Comparison of ENCODE assay signal across 8 mouse cellular contexts in genomic region chr10:61928725-61929651, GRCm38 (mm10). TPM values are rescaled to one million over a fixed set of nuclear protein-coding genes. Genes with fewer than 3 reads are reported as not detected.
DNase-seq lines count a peak whose midpoint lies in the region; ATAC-seq lines count a peak whose summit lies in the region.

No protein-coding gene starts in this region.

- no peaks in the 10 kb centered on the region for H3K9me3 ChIP-seq in intestine, embryonic 14.5 days (ENCODE audit: control insufficient read depth, low read length)
- no peaks in the 10 kb centered on the region for H3K9me3 ChIP-seq in liver, embryonic 13.5 days (replicated peaks)

- peak overlapping the region; percentile 74 for H3K27ac ChIP-seq in intestine, embryonic 14.5 days (ENCODE audit: low read depth)
- no peak overlapping the region; the same call in 1 of the 2 replicates for H3K27ac ChIP-seq in liver, embryonic 13.5 days

- ATAC-seq in intestine, embryonic 14.5 days (replicated peaks; ENCODE audit: low FRiP score, low TSS enrichment, low read depth) = peak; percentile 59
- ATAC-seq in liver, embryonic 13.5 days (ENCODE audit: low read depth) = peak; percentile 72

- peak overlapping the region; percentile 31 for H3K4me2 ChIP-seq in intestine, embryonic 14.5 days (ENCODE audit: low read length)
- peak overlapping the region; percentile 38 for H3K4me2 ChIP-seq in liver, embryonic 13.5 days

- 10% methylated on average over 24 of the region's 24 CpGs for WGBS in intestine, embryonic 14.5 days
- WGBS in liver, embryonic 13.5 days (ENCODE audit: insufficient replicate concordance) = 2% methylated on average over 24 of the region's 24 CpGs

- no peaks in the 10 kb centered on the region for H3K36me3 ChIP-seq in intestine, embryonic 14.5 days (ENCODE audit: control insufficient read depth, insufficient read depth, low read length)
- H3K36me3 ChIP-seq in liver, embryonic 13.5 days = no peaks in the 10 kb centered on the region

- H3K4me3 ChIP-seq in intestine, embryonic 14.5 days (ENCODE audit: low read depth, low read length) = no peak overlapping the region
- H3K4me3 ChIP-seq in liver, embryonic 13.5 days (replicated peaks) = no peak overlapping the region

- H3K27me3 ChIP-seq in intestine, embryonic 14.5 days (replicated peaks; ENCODE audit: control insufficient read depth, insufficient read depth, low read length) = no peaks in the 10 kb centered on the region
- no peaks in the 10 kb centered on the region for H3K27me3 ChIP-seq in liver, embryonic 13.5 days

- peak; percentile 98 for DNase-seq in R1 (ENCODE audit: low read depth, low spot score)
- DNase-seq in embryo, embryonic 9.5 days (ENCODE audit: extremely low spot score) = peak; percentile 70
- peak; percentile 66 for DNase-seq in intestine, embryonic 14.5 days (ENCODE audit: low spot score)
- no peak for DNase-seq in liver, embryonic 13.5 days
- DNase-seq in retina, embryonic 14.5 days (ENCODE audit: low spot score) = peak; percentile 59
- DNase-seq in urinary bladder, postnatal 10 days (ENCODE audit: low spot score) = no peak
- no peak for DNase-seq in left cerebral cortex, postnatal 14 days (ENCODE audit: low spot score in 2 of 2)
- no peak for DNase-seq in layer of hippocampus, postnatal 10 days (ENCODE audit: low spot score in 2 of 2)

- H3K4me1 ChIP-seq in intestine, embryonic 14.5 days (replicated peaks; ENCODE audit: control insufficient read depth, insufficient read depth, low read length) = peaks cover 26% of the 10 kb centered on the region
- peaks cover 19% of the 10 kb centered on the region for H3K4me1 ChIP-seq in liver, embryonic 13.5 days (replicated peaks)

- H3K9ac ChIP-seq in intestine, embryonic 14.5 days (ENCODE audit: low read length) = 0 out of 2 replicates have a peak overlapping the region, but pooled peaks have one; percentile 13
- H3K9ac ChIP-seq in liver, embryonic 13.5 days = no peak overlapping the region

- intact Hi-C loops in left cerebral cortex, postnatal 14 days (cut with DNase I) = no loop called here

RNA-seq across cellular contexts. Expression of gene Col13a1, which starts 49.9 kb away (rescaled TPM):
- polyA plus RNA-seq in intestine, embryonic 14.5 days (2014; fragmentation: Nextera tagmentation; extraction: Ambion mirVana) = 6.0 and 7.4 TPM in 2 replicates
- polyA plus RNA-seq in liver, embryonic 13.5 days (2015; fragmentation: Nextera tagmentation; extraction: Ambion mirVana) = 1.3 and 1.4 TPM in 2 replicates
- total RNA-seq in left cerebral cortex, postnatal 14 days (2021) = 1 to 10 TPM; 2.4 TPM
- 1 to 10 TPM; 2.5 to 2.7 TPM for total RNA-seq in layer of hippocampus, postnatal 10 days (2021)

Comparison
In these comparisons a context has a peak if more than half of its experiments do, and no peak if none do; other contexts are left out.
1. DNase-seq: peak in R1 (single experiment), embryo, embryonic 9.5 days (single experiment), intestine, embryonic 14.5 days (single experiment) and retina, embryonic 14.5 days (single experiment); none in liver, embryonic 13.5 days (single experiment), urinary bladder, postnatal 10 days (single experiment), left cerebral cortex, postnatal 14 days (0 of 2) and layer of hippocampus, postnatal 10 days (0 of 2).